ENCODE assay signal across 21 mouse cellular contexts in the genomic region with DNA sequence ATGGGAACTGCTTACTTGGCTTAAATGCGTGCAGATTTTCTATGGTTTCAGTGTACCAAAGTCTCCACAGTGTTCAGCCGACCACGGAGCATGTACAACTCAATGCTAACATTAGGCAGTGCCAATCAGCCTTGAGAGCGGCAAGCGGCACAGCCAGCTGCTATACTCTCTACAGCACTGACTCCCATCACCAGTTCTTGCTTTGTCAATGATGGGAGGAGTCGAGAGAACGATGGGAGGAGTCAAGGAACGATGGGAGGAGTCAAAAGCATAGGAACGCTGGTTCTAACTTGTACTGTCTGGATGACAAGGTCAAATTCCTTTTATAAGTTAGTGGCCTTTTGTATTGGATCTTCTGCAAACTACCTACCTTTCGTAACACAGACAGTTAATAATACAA. TPM values are rescaled to one million over a fixed set of nuclear protein-coding genes. Genes with fewer than 3 reads are reported as not detected.
A peak's percentile ranks its signal among the peaks of the same experiment; 100 is the strongest.
DNase-seq lines count a peak whose midpoint lies in the region; ATAC-seq and TF ChIP-seq lines count a peak whose summit lies in the region.
"Had no signal": no experiment of that assay in that cellular context is flagged by ENCODE, and none has a peak within 500 bp of the region (broad histone marks: within the 10 kb centered on the region; RNA-seq: fewer than 3 reads in every experiment).

No protein-coding gene starts in this region.

- H3K9me3 ChIP-seq in forebrain, embryonic 13.5 days (replicated peaks) = no peaks in the 10 kb centered on the region
- no peaks in the 10 kb centered on the region for H3K9me3 ChIP-seq in forebrain, embryonic 11.5 days (ENCODE audit: control insufficient read depth, low read length)
- H3K9me3 ChIP-seq in E14TG2a.4 (ENCODE audit: low read length) = no peaks in the 10 kb centered on the region
- H3K9me3 ChIP-seq: forebrain, embryonic 12.5 days; lung, embryonic 15.5 days; midbrain, embryonic 10.5 days had no signal

- no peak overlapping the region for H3K27ac ChIP-seq in forebrain, embryonic 13.5 days
- H3K27ac ChIP-seq in forebrain, embryonic 11.5 days (ENCODE audit: low read depth, low read length) = no peak overlapping the region
- H3K27ac ChIP-seq: forebrain, embryonic 12.5 days; heart, adult 2 months; hindbrain, postnatal 0 days; liver, embryonic 14.5 days; lung, embryonic 15.5 days; midbrain, embryonic 10.5 days had no signal

- H3K9ac ChIP-seq in forebrain, embryonic 13.5 days = no peak overlapping the region
- H3K9ac ChIP-seq in forebrain, embryonic 11.5 days (ENCODE audit: low read length) = no peak overlapping the region
- H3K9ac ChIP-seq: forebrain, embryonic 12.5 days; liver, embryonic 14.5 days; lung, embryonic 15.5 days had no signal

- ATAC-seq in forebrain, embryonic 13.5 days = 0 out of 2 replicates have a peak, but pooled peaks have one; percentile 30
- ATAC-seq in forebrain, embryonic 11.5 days (replicated peaks; ENCODE audit: low FRiP score) = no peak
- ATAC-seq: activated CD4-positive, CD25-positive, alpha-beta regulatory T cell, adult 4 months; hindbrain, postnatal 0 days had no signal

- no peaks in the 10 kb centered on the region for H3K27me3 ChIP-seq in forebrain, embryonic 13.5 days
- H3K27me3 ChIP-seq in forebrain, embryonic 11.5 days (ENCODE audit: control insufficient read depth, insufficient read depth, low read length) = no peaks in the 10 kb centered on the region; the same call in 1 of the 2 replicates
- H3K27me3 ChIP-seq in E14TG2a.4 (ENCODE audit: insufficient read depth, low read length) = peaks cover 21% of the 10 kb centered on the region
- H3K27me3 ChIP-seq: lung, embryonic 15.5 days had no signal

- no peak overlapping the region for H3K4me3 ChIP-seq in forebrain, embryonic 13.5 days
- no peak overlapping the region for H3K4me3 ChIP-seq in forebrain, embryonic 11.5 days (ENCODE audit: low read depth, low read length)
- H3K4me3 ChIP-seq in E14TG2a.4 (replicated peaks; ENCODE audit: low read length) = 0 out of 2 replicates have a peak overlapping the region, but pooled peaks have one; percentile 14
- H3K4me3 ChIP-seq: forebrain, embryonic 12.5 days; heart, adult 2 months; lung, embryonic 15.5 days; midbrain, embryonic 10.5 days had no signal

- no peak for TF ChIP-seq CTCF in E14TG2a.4 (conservative IDR thresholded peaks at IDR 0.05; ENCODE audit: low read length)

- no peak for DNase-seq in forebrain, embryonic 11.5 days (ENCODE audit: low spot score)
- peak; percentile 40 for DNase-seq in kidney, adult 11 months
- no peak for DNase-seq in kidney, postnatal 36 days
- DNase-seq in ZHBTc4 (ENCODE audit: low read depth, low spot score) = peak; percentile 93
- no peak for DNase-seq in layer of hippocampus, adult 11-12 months (ENCODE audit: low spot score)
- no peak for DNase-seq in embryo, embryonic 11 days
- DNase-seq: adrenal gland, postnatal 14 days; cerebellum, postnatal 10 days; gastrocnemius, postnatal 14 days; heart, adult 2 months; lung, postnatal 4 days; right cerebral cortex, postnatal 14 days; thymus, adult 2 months had no signal

- H3K4me2 ChIP-seq in forebrain, embryonic 13.5 days = no peak overlapping the region
- no peak overlapping the region for H3K4me2 ChIP-seq in forebrain, embryonic 11.5 days (ENCODE audit: low read depth, low read length, severe bottlenecking)
- H3K4me2 ChIP-seq: forebrain, embryonic 12.5 days; lung, embryonic 15.5 days had no signal

- no peaks in the 10 kb centered on the region for H3K36me3 ChIP-seq in forebrain, embryonic 13.5 days (ENCODE audit: poor library complexity, severe bottlenecking)
- no peaks in the 10 kb centered on the region for H3K36me3 ChIP-seq in forebrain, embryonic 11.5 days (ENCODE audit: control insufficient read depth, insufficient read depth, low read length)
- H3K36me3 ChIP-seq in E14TG2a.4 (ENCODE audit: insufficient read depth, low read length) = no peaks in the 10 kb centered on the region
- H3K36me3 ChIP-seq: forebrain, embryonic 12.5 days; lung, embryonic 15.5 days; midbrain, embryonic 10.5 days had no signal

- peaks cover 23% of the 10 kb centered on the region; the same call in 1 of the 2 replicates for H3K4me1 ChIP-seq in forebrain, embryonic 13.5 days
- H3K4me1 ChIP-seq in forebrain, embryonic 11.5 days (replicated peaks; ENCODE audit: control insufficient read depth, insufficient read depth, low read length) = peaks cover 3% of the 10 kb centered on the region; the same call in 1 of the 2 replicates
- H3K4me1 ChIP-seq in E14TG2a.4 (replicated peaks; ENCODE audit: low read depth, low read length) = peaks cover 40% of the 10 kb centered on the region

- WGBS in forebrain, embryonic 13.5 days = 79% methylated on average over 10 of the region's 10 CpGs
- WGBS in forebrain, embryonic 11.5 days = 77% methylated on average over 10 of the region's 10 CpGs

RNA-seq across cellular contexts. Expression of a gene that starts 7.0 kb away (rescaled TPM):
- 5.8 and 6.5 TPM in 2 replicates for polyA plus RNA-seq in forebrain, embryonic 13.5 days (2015; fragmentation: Nextera tagmentation; extraction: Ambion mirVana)
- polyA plus RNA-seq in forebrain, embryonic 11.5 days (2014; fragmentation: Nextera tagmentation; extraction: Ambion mirVana) = 13.1 and 16.4 TPM in 2 replicates
- polyA plus RNA-seq: activated CD4-positive, CD25-positive, alpha-beta regulatory T cell, adult 4 months had no signal

Comparison
In these comparisons a context has a peak if more than half of its experiments do, and no peak if none do; other contexts are left out.
1. DNase-seq: peak in kidney, adult 11 months (single experiment) and ZHBTc4 (single experiment); none in forebrain, embryonic 11.5 days (single experiment), kidney, postnatal 36 days (0 of 2), layer of hippocampus, adult 11-12 months (single experiment) and embryo, embryonic 11 days (single experiment).